Mouse (Mus musculus): ENCODE data around the gene Spire2. TPM values are rescaled to one million over a fixed set of nuclear protein-coding genes. Genes with fewer than 3 reads are reported as not detected.

Spire2 gene
- polyA plus RNA-seq, 1 experiment: 1.1 TPM

- TF ChIP-seq POLR2A (IDR thresholded peaks at IDR 0.05; ENCODE audit: low read depth, low read length) (no peak), CTCF (IDR thresholded peaks at IDR 0.05; ENCODE audit: extremely low read depth, insufficient read depth, insufficient read length, insufficient replicate concordance) (no peak)
- H3K27me3 ChIP-seq (ENCODE audit: control insufficient read depth, insufficient read depth, low read length): peaks cover 8% of the 10 kb centered on the region
- H3K4me1 ChIP-seq (ENCODE audit: control insufficient read depth, insufficient read depth, insufficient read length): peaks cover 20% of the 10 kb centered on the region
- no peak for DNase-seq (ENCODE audit: low read depth in 1 of 2, low spot score in 2 of 2)
- H3K36me3 ChIP-seq (ENCODE audit: control insufficient read depth, insufficient read depth, low read length): peaks cover 2% of the 10 kb centered on the region; the same call in 1 of the 2 replicates
- no peak overlapping the region for H3K4me3 ChIP-seq (ENCODE audit: extremely low read depth, insufficient read depth, insufficient read length)
- 87% methylated on average over 13 of the region's 13 CpGs for WGBS
- no peak overlapping the region for H3K27ac ChIP-seq (ENCODE audit: insufficient read depth, low read length)
Measured at GRCm38 (mm10) chr8:123407612-123408011, 75.1 kb downstream of the Spire2 start.

- H3K27ac ChIP-seq (ENCODE audit: insufficient read depth, low read length): no peak overlapping the region
- DNase-seq (ENCODE audit: low read depth in 1 of 2, low spot score in 2 of 2): no peak
- H3K36me3 ChIP-seq (ENCODE audit: control insufficient read depth, insufficient read depth, low read length): no peaks in the 10 kb centered on the region
- peaks cover 20% of the 10 kb centered on the region for H3K4me1 ChIP-seq (ENCODE audit: control insufficient read depth, insufficient read depth, insufficient read length)
- H3K27me3 ChIP-seq (ENCODE audit: control insufficient read depth, insufficient read depth, low read length): peaks cover 8% of the 10 kb centered on the region
- TF ChIP-seq CTCF (IDR thresholded peaks at IDR 0.05; ENCODE audit: extremely low read depth, insufficient read depth, insufficient read length, insufficient replicate concordance) (no peak), POLR2A (IDR thresholded peaks at IDR 0.05; ENCODE audit: low read depth, low read length) (no peak)
- 38% methylated on average over 9 of the region's 9 CpGs for WGBS
- H3K4me3 ChIP-seq (ENCODE audit: extremely low read depth, insufficient read depth, insufficient read length): no peak overlapping the region
Measured at GRCm38 (mm10) chr8:123408586-123409544, 76.4 kb downstream of the Spire2 start.

GRCm38 (mm10) chr8:123410049-123410587 lies 77.6 kb downstream of the Spire2 start:
- DNase-seq (ENCODE audit: low read depth in 1 of 2, low spot score in 2 of 2): no peak
- Histone ChIP-seq H3K4me3 (ENCODE audit: extremely low read depth, insufficient read depth, insufficient read length) (no peak overlapping the region), H3K27ac (ENCODE audit: insufficient read depth, low read length) (no peak overlapping the region), H3K36me3 (ENCODE audit: control insufficient read depth, insufficient read depth, low read length) (no peaks in the 10 kb centered on the region), H3K4me1 (ENCODE audit: control insufficient read depth, insufficient read depth, insufficient read length) (peaks cover 18% of the 10 kb centered on the region), H3K27me3 (ENCODE audit: control insufficient read depth, insufficient read depth, low read length) (peaks cover 8% of the 10 kb centered on the region)
- WGBS: 57% methylated on average over 8 of the region's 8 CpGs
- no peak for TF ChIP-seq POLR2A (IDR thresholded peaks at IDR 0.05; ENCODE audit: low read depth, low read length)
- no peak for TF ChIP-seq CTCF (IDR thresholded peaks at IDR 0.05; ENCODE audit: extremely low read depth, insufficient read depth, insufficient read length, insufficient replicate concordance)

GRCm38 (mm10) chr8:123410788-123411187 lies 78.3 kb downstream of the Spire2 start:
- no peak overlapping the region for H3K27ac ChIP-seq (ENCODE audit: insufficient read depth, low read length)
- TF ChIP-seq CTCF (IDR thresholded peaks at IDR 0.05; ENCODE audit: extremely low read depth, insufficient read depth, insufficient read length, insufficient replicate concordance) (no peak), POLR2A (IDR thresholded peaks at IDR 0.05; ENCODE audit: low read depth, low read length) (no peak)
- no peaks in the 10 kb centered on the region for H3K36me3 ChIP-seq (ENCODE audit: control insufficient read depth, insufficient read depth, low read length)
- 19% methylated on average over 11 of the region's 11 CpGs for WGBS
- H3K4me1 ChIP-seq (ENCODE audit: control insufficient read depth, insufficient read depth, insufficient read length): peaks cover 17% of the 10 kb centered on the region
- no peak for DNase-seq (ENCODE audit: low read depth in 1 of 2, low spot score in 2 of 2)
- peaks cover 8% of the 10 kb centered on the region for H3K27me3 ChIP-seq (ENCODE audit: control insufficient read depth, insufficient read depth, low read length)
- peak overlapping the region; percentile 40; the same call in 1 of the 2 replicates for H3K4me3 ChIP-seq (ENCODE audit: extremely low read depth, insufficient read depth, insufficient read length)

- Histone ChIP-seq H3K4me1 (ENCODE audit: control insufficient read depth, insufficient read depth, insufficient read length) (peaks cover 17% of the 10 kb centered on the region), H3K36me3 (ENCODE audit: control insufficient read depth, insufficient read depth, low read length) (no peaks in the 10 kb centered on the region), H3K27me3 (ENCODE audit: control insufficient read depth, insufficient read depth, low read length) (peaks cover 8% of the 10 kb centered on the region), H3K27ac (ENCODE audit: insufficient read depth, low read length) (no peak within 1 kb of the TSS), H3K4me3 (ENCODE audit: extremely low read depth, insufficient read depth, insufficient read length) (peak within 1 kb of the TSS; percentile 40; the same call in 1 of the 2 replicates)
- under 1% methylated on average over 29 of the region's 29 CpGs for WGBS
- DNase-seq (ENCODE audit: low read depth in 1 of 2, low spot score in 2 of 2): peak; percentile 21 to 34
- TF ChIP-seq POLR2A (IDR thresholded peaks at IDR 0.05; ENCODE audit: low read depth, low read length) (no peak), CTCF (IDR thresholded peaks at IDR 0.05; ENCODE audit: extremely low read depth, insufficient read depth, insufficient read length, insufficient replicate concordance) (no peak)
Measured at GRCm38 (mm10) chr8:123411246-123411645, 78.7 kb downstream of the Spire2 start, which contains the start of gene Tubb3. TSS of gene Tubb3 (plus strand) at chr8:123411424.

GRCm38 (mm10) chr8:123411781-123412327 lies 79.3 kb downstream of the Spire2 start:
- DNase-seq (ENCODE audit: low read depth in 1 of 2, low spot score in 2 of 2): no peak
- no peak overlapping the region for H3K27ac ChIP-seq (ENCODE audit: insufficient read depth, low read length)
- peaks cover 17% of the 10 kb centered on the region for H3K4me1 ChIP-seq (ENCODE audit: control insufficient read depth, insufficient read depth, insufficient read length)
- H3K36me3 ChIP-seq (ENCODE audit: control insufficient read depth, insufficient read depth, low read length): no peaks in the 10 kb centered on the region
- TF ChIP-seq POLR2A (IDR thresholded peaks at IDR 0.05; ENCODE audit: low read depth, low read length) (no peak), CTCF (IDR thresholded peaks at IDR 0.05; ENCODE audit: extremely low read depth, insufficient read depth, insufficient read length, insufficient replicate concordance) (no peak)
- peak overlapping the region; percentile 40; the same call in 1 of the 2 replicates for H3K4me3 ChIP-seq (ENCODE audit: extremely low read depth, insufficient read depth, insufficient read length)
- H3K27me3 ChIP-seq (ENCODE audit: control insufficient read depth, insufficient read depth, low read length): peaks cover 8% of the 10 kb centered on the region
- WGBS: 14% methylated on average over 16 of the region's 16 CpGs

Data from spleen, adult 2 months (tissue).